Comparison of ENCODE assay signal across 13 mouse cellular contexts in the genomic region with DNA sequence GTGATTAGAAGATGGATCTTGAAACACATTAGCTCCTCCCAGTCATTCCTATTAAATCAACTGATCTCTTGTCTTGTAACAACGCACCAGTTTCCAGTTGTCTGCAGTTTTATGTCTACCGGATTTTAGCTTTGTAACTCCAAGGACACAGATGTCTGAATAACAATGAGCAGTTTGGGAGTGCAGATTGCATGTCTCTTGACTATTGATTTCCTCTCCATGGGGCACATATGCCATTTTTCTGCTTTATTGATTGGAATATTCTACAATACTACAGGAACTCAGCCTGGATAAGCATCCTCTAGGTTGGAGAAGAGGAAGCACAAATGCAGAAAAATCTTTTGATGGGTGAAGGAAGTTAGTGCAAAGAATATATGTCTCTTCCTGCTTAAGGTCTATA.
"Had no signal": no experiment of that assay in that cellular context is flagged by ENCODE, and none has a peak within 500 bp of the region (broad histone marks: within the 10 kb centered on the region; RNA-seq: fewer than 3 reads in every experiment).

No protein-coding gene starts in this region.

- H3K27ac ChIP-seq: kidney, postnatal 0 days; left cerebral cortex, adult 2 months; liver, embryonic 13.5 days; midbrain, embryonic 13.5 days had no signal

- H3K9ac ChIP-seq: liver, embryonic 13.5 days; midbrain, embryonic 13.5 days had no signal

- H3K4me3 ChIP-seq: left cerebral cortex, adult 2 months; liver, embryonic 13.5 days; midbrain, embryonic 13.5 days had no signal

- H3K4me1 ChIP-seq: liver, embryonic 13.5 days; midbrain, embryonic 13.5 days had no signal

- H3K4me2 ChIP-seq: liver, embryonic 13.5 days; midbrain, embryonic 13.5 days had no signal

- H3K27me3 ChIP-seq: liver, embryonic 13.5 days; midbrain, embryonic 13.5 days had no signal

- H3K9me3 ChIP-seq: liver, embryonic 13.5 days; midbrain, embryonic 13.5 days had no signal

- H3K36me3 ChIP-seq: liver, embryonic 13.5 days; midbrain, embryonic 13.5 days had no signal

- ATAC-seq: intestine, postnatal 0 days; midbrain, embryonic 13.5 days had no signal

- DNase-seq: kidney, adult 2 months; kidney, postnatal 25 days; liver, embryonic 13.5 days; lung, adult 2 months; lung, postnatal 14 days; lung, postnatal 4 days; thymus, adult 18-20 months; thymus, postnatal 14 days; thymus, postnatal 4 days had no signal
